Mouse (Mus musculus) adipose tissue, adult 10 weeks (tissue): ENCODE data around the gene Arhgef9. TPM values are rescaled to one million over a fixed set of nuclear protein-coding genes. Genes with fewer than 3 reads are reported as not detected.

Experiments
- polyA plus RNA-seq: library from polyadenylated mRNA; stranded (reverse); fragments of 350-450 nt; fragmentation: Illumina TruSeq; extraction: RNeasy Lipid Tissue Mini Kit (QIAGEN cat#74804); gene quantifications from one replicate; pipeline ENCODE4 v1.2.3, GENCODE M21; 2014; ENCODE audit warnings: low read depth, low replicate concordance

The Arhgef9 gene
- polyA plus RNA-seq = 7.0 TPM

GRCm38 (mm10) chrX:95196104-95196919 is at the start of gene Arhgef9:
Gene Arhgef9, minus strand, starts transcription at chrX:95196856.

GRCm38 (mm10) chrX:95026361-95026892 is 170.2 kb downstream of the Arhgef9 start, which contains the start of gene Spin4:
Gene Spin4, minus strand, starts transcription at chrX:95026682.

Other genes starting within 250 kb of the Arhgef9 start
- gene Spin4, start 170.2 kb downstream of the Arhgef9 start, polyA plus RNA-seq = 0.67 TPM
- gene Amer1, start 248.0 kb upstream of the Arhgef9 start, polyA plus RNA-seq = 5.5 TPM